Mouse (Mus musculus) olfactory bulb, adult 2 months (tissue): ENCODE results near the gene Gbp3.

ENCODE experiments used
- CTCF ChIP-seq: fragments of 200-500 bp; IDR thresholded peaks from 2 replicates; pipeline ENCODE4 v1.5.1; 2012; ENCODE audit warnings: low read depth, mild to moderate bottlenecking, low read length, moderate library complexity; ENCODE audit not compliant: insufficient read depth
- POLR2A ChIP-seq: fragments of 200-500 bp; IDR thresholded peaks from 2 replicates; pipeline ENCODE4 v1.6.1; 2012; ENCODE audit warnings: mild to moderate bottlenecking, low read depth, low read length, moderate library complexity; ENCODE audit not compliant: insufficient read depth

DNA sequence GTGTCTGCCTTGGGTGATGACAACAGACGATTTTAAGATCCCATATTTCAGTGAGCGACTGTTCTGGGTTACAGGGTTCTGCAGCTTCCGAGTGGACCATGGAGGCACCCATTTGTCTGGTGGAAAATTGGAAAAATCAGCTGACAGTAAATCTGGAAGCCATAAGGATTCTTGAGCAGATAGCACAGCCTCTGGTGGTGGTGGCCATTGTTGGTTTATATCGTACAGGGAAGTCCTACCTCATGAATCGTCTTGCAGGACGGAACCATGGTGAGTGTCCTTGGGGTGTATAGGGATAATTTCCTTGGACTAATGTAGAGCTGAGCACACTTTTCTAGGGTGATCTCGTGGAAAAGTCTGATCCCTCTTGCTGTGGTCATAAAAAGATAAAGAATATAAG is 1.8 kb downstream of the Gbp3 start:
- TF ChIP-seq POLR2A = no peak
- TF ChIP-seq CTCF = no peak
